Mouse (Mus musculus) macrophage (primary cell): ENCODE results near the gene Agxt. TPM values are rescaled to one million over a fixed set of nuclear protein-coding genes. Genes with fewer than 3 reads are reported as not detected.

Source experiments
- H3K27ac ChIP-seq: fragments of 350-480 bp; formaldehyde crosslinking; 2 replicates; pipeline ENCODE4 v1.9.0; 2021
- H3K36me3 ChIP-seq: fragments of 350-480 bp; formaldehyde crosslinking; 2 replicates; pipeline ENCODE4 v1.9.0; 2021; ENCODE audit errors: inconsistent target
- H3K4me3 ChIP-seq: fragments of 350-480 bp; formaldehyde crosslinking; 2 replicates; pipeline ENCODE4 v1.9.0; 2021; ENCODE audit errors: inconsistent target
- H3K79me2 ChIP-seq: fragments of 350-480 bp; formaldehyde crosslinking; 2 replicates; pipeline ENCODE4 v1.9.0; 2021; ENCODE audit errors: inconsistent target
- WGBS: methylation state at CpG from one replicate; pipeline ENCODE4 v1.1.7; 2026; ENCODE audit warnings: inconsistent platforms; ENCODE audit not compliant: missing documents; 5-methylcytosine and 5-hydroxymethylcytosine counted together
- polyA plus RNA-seq: library from polyadenylated mRNA; stranded (reverse); fragments of 250-400 nt; gene quantifications from 3 replicates; pipeline ENCODE4 v1.2.4, GENCODE M21; 2018; ENCODE audit warnings: inconsistent platforms

The Agxt gene
- polyA plus RNA-seq, 1 experiment from 2014 or later = not detected

- H3K4me3 ChIP-seq = no peak overlapping the region
- no peaks in the 10 kb centered on the region for H3K79me2 ChIP-seq
- no peaks in the 10 kb centered on the region for H3K36me3 ChIP-seq
- WGBS = 58% methylated on average over 6 of the region's 6 CpGs
- H3K27ac ChIP-seq = no peak overlapping the region
Observed at GRCm38 (mm10) chr1:93128710-93129349, 6.2 kb upstream of the Agxt start.

- no peak overlapping the region for H3K4me3 ChIP-seq
- H3K27ac ChIP-seq = no peak overlapping the region
- no peaks in the 10 kb centered on the region for H3K36me3 ChIP-seq
- H3K79me2 ChIP-seq = no peaks in the 10 kb centered on the region
- 85% methylated on average over 10 of the region's 10 CpGs for WGBS
Observed at GRCm38 (mm10) chr1:93130242-93130983, 4.6 kb upstream of the Agxt start.

- H3K27ac ChIP-seq = no peak overlapping the region
- H3K79me2 ChIP-seq = no peaks in the 10 kb centered on the region
- no peak overlapping the region for H3K4me3 ChIP-seq
- 72% methylated on average over 8 of the region's 8 CpGs for WGBS
- H3K36me3 ChIP-seq = no peaks in the 10 kb centered on the region
Observed at GRCm38 (mm10) chr1:93132676-93133075, 2.4 kb upstream of the Agxt start.

GRCm38 (mm10) chr1:93138534-93138933 lies 3.5 kb downstream of the Agxt start:
- 78% methylated on average over 6 of the region's 6 CpGs for WGBS
- H3K27ac ChIP-seq = no peak overlapping the region
- H3K4me3 ChIP-seq = no peak overlapping the region
- H3K79me2 ChIP-seq = no peaks in the 10 kb centered on the region
- H3K36me3 ChIP-seq = no peaks in the 10 kb centered on the region

GRCm38 (mm10) chr1:93139713-93140112 lies 4.7 kb downstream of the Agxt start:
- H3K27ac ChIP-seq = no peak overlapping the region
- 89% methylated on average over 7 of the region's 7 CpGs for WGBS
- no peak overlapping the region for H3K4me3 ChIP-seq
- H3K36me3 ChIP-seq = no peaks in the 10 kb centered on the region
- no peaks in the 10 kb centered on the region for H3K79me2 ChIP-seq

GRCm38 (mm10) chr1:93142871-93143270 lies 7.8 kb downstream of the Agxt start:
- Histone ChIP-seq H3K79me2 (no peaks in the 10 kb centered on the region), H3K27ac (no peak overlapping the region), H3K4me3 (no peak overlapping the region), H3K36me3 (no peaks in the 10 kb centered on the region)
- 60% methylated on average over 1 of the region's 1 CpGs for WGBS

- H3K36me3 ChIP-seq = no peaks in the 10 kb centered on the region
- 70% methylated on average over 9 of the region's 9 CpGs for WGBS
- no peaks in the 10 kb centered on the region for H3K79me2 ChIP-seq
- no peak overlapping the region for H3K4me3 ChIP-seq
- no peak overlapping the region for H3K27ac ChIP-seq
Observed at GRCm38 (mm10) chr1:93144176-93144575, 9.1 kb downstream of the Agxt start.

- H3K4me3 ChIP-seq = no peak overlapping the region
- H3K79me2 ChIP-seq = no peaks in the 10 kb centered on the region
- H3K36me3 ChIP-seq = no peaks in the 10 kb centered on the region
- H3K27ac ChIP-seq = no peak overlapping the region
- WGBS = 60% methylated on average over 2 of the region's 2 CpGs
Observed at GRCm38 (mm10) chr1:93150907-93151661, 16.0 kb downstream of the Agxt start.

- Histone ChIP-seq H3K36me3 (no peaks in the 10 kb centered on the region), H3K27ac (no peak overlapping the region), H3K4me3 (no peak overlapping the region), H3K79me2 (no peaks in the 10 kb centered on the region)
- 84% methylated on average over 2 of the region's 4 CpGs for WGBS
Observed at GRCm38 (mm10) chr1:93157566-93157965, 22.5 kb downstream of the Agxt start.

- no peaks in the 10 kb centered on the region for H3K36me3 ChIP-seq
- H3K79me2 ChIP-seq = no peaks in the 10 kb centered on the region
- H3K27ac ChIP-seq = no peak overlapping the region
- no peak overlapping the region for H3K4me3 ChIP-seq
- 83% methylated on average over 8 of the region's 8 CpGs for whole genome bisulfite sequencing
Observed at GRCm38 (mm10) chr1:93158916-93159315, 23.9 kb downstream of the Agxt start.

- Histone ChIP-seq H3K79me2 (no peaks in the 10 kb centered on the region), H3K4me3 (no peak overlapping the region), H3K36me3 (no peaks in the 10 kb centered on the region), H3K27ac (no peak overlapping the region)
- WGBS = 88% methylated on average over 21 of the region's 21 CpGs
Observed at GRCm38 (mm10) chr1:93159566-93160500, 24.8 kb downstream of the Agxt start.

- Histone ChIP-seq H3K79me2 (no peaks in the 10 kb centered on the region), H3K27ac (no peak within 1 kb of the TSS), H3K4me3 (no peak within 1 kb of the TSS), H3K36me3 (no peaks in the 10 kb centered on the region)
- WGBS = 79% methylated on average over 8 of the region's 8 CpGs
Observed at GRCm38 (mm10) chr1:93160501-93161133, 25.6 kb downstream of the Agxt start, which contains the start of gene 2310007B03Rik. TSS of gene 2310007B03Rik (minus strand) at chr1:93160948.

GRCm38 (mm10) chr1:93161350-93161749 lies 26.3 kb downstream of the Agxt start:
- H3K36me3 ChIP-seq = no peaks in the 10 kb centered on the region
- no peak overlapping the region for H3K27ac ChIP-seq
- H3K79me2 ChIP-seq = no peaks in the 10 kb centered on the region
- WGBS = 85% methylated on average over 8 of the region's 8 CpGs
- H3K4me3 ChIP-seq = no peak overlapping the region

GRCm38 (mm10) chr1:93161921-93162320 lies 26.9 kb downstream of the Agxt start:
- H3K36me3 ChIP-seq = no peaks in the 10 kb centered on the region
- no peak overlapping the region for H3K4me3 ChIP-seq
- H3K79me2 ChIP-seq = no peaks in the 10 kb centered on the region
- no peak overlapping the region for H3K27ac ChIP-seq
- WGBS = 84% methylated on average over 10 of the region's 10 CpGs
